Mouse (Mus musculus) small intestine, adult 2 months (tissue): ENCODE results near the gene Cep41.

Experiments used
- CTCF ChIP-seq: fragments of 200-500 bp; IDR thresholded peaks from 2 replicates; pipeline ENCODE4 v1.5.1; 2012; ENCODE audit warnings: low read depth, mild to moderate bottlenecking, control low read depth, inconsistent platforms, low read length, moderate library complexity, mixed read lengths; ENCODE audit not compliant: insufficient replicate concordance, insufficient read length; ENCODE audit errors: extremely low read depth
- POLR2A ChIP-seq: fragments of 200-500 bp; IDR thresholded peaks from 2 replicates; pipeline ENCODE4 v1.6.1; 2012; ENCODE audit warnings: low read depth, mild to moderate bottlenecking, control low read depth, inconsistent platforms, low read length, moderate library complexity

GRCm38 (mm10) chr6:30645379-30645778 lies 48.2 kb downstream of the Cep41 start:
- no peak for TF ChIP-seq CTCF
- TF ChIP-seq POLR2A = no peak
